Mouse (Mus musculus): ENCODE measurements around the gene Fam71f2.

Gene Fam71f2

GRCm38 (mm10) chr6:29279293-29279692, at the start of gene Fam71f2:
TSS of gene Fam71f2 (plus strand) at chr6:29279593.
- in situ Hi-C loops (cut with MboI, MseI) = loop anchor here (5.0 kb wide), 1 partner anchor 42 kb away; no protein-coding TSS in a partner anchor

- in situ Hi-C loops (cut with MboI, MseI) = no loop called here
Measured at GRCm38 (mm10) chr6:29230386-29230785, 49.0 kb upstream of the Fam71f2 start.

GRCm38 (mm10) chr6:29231799-29232198, 47.6 kb upstream of the Fam71f2 start:
- in situ Hi-C loops (cut with MboI, MseI) = no loop called here

- in situ Hi-C loops (cut with MboI, MseI) = no loop called here
Measured at GRCm38 (mm10) chr6:29232321-29232720, 47.1 kb upstream of the Fam71f2 start.

GRCm38 (mm10) chr6:29233710-29234109, 45.7 kb upstream of the Fam71f2 start:
- in situ Hi-C loops (cut with MboI, MseI) = no loop called here

- in situ Hi-C loops (cut with MboI, MseI) = no loop called here
Measured at GRCm38 (mm10) chr6:29234272-29234671, 45.1 kb upstream of the Fam71f2 start.

- in situ Hi-C loops (cut with MboI, MseI) = loop anchor here (10.0 kb wide), 1 partner anchor 76 kb away; the partner anchor contains the start of gene Rbm28
Measured at GRCm38 (mm10) chr6:29240806-29241205, 38.6 kb upstream of the Fam71f2 start.

GRCm38 (mm10) chr6:29241697-29242096, 37.7 kb upstream of the Fam71f2 start:
- in situ Hi-C loops (cut with MboI, MseI) = loop anchor here (10.0 kb wide), 1 partner anchor 77 kb away; the partner anchor contains the start of gene Rbm28

- in situ Hi-C loops (cut with MboI, MseI) = loop anchor here (10.0 kb wide), 1 partner anchor 77 kb away; the partner anchor contains the start of gene Rbm28
Measured at GRCm38 (mm10) chr6:29242265-29242664, 37.1 kb upstream of the Fam71f2 start.

- in situ Hi-C loops (cut with MboI, MseI) = loop anchor here (10.0 kb wide), 1 partner anchor 81 kb away; the partner anchor contains the start of gene Rbm28
Measured at GRCm38 (mm10) chr6:29245272-29246120, 33.9 kb upstream of the Fam71f2 start.

- in situ Hi-C loops (cut with MboI, MseI) = loop anchor here (10.0 kb wide), 1 partner anchor 81 kb away; the partner anchor contains the start of gene Rbm28
Measured at GRCm38 (mm10) chr6:29246183-29246582, 33.2 kb upstream of the Fam71f2 start.

- in situ Hi-C loops (cut with MboI, MseI) = loop anchor here (10.0 kb wide), 1 partner anchor 82 kb away; the partner anchor contains the start of gene Rbm28
Measured at GRCm38 (mm10) chr6:29246585-29246984, 32.8 kb upstream of the Fam71f2 start.

GRCm38 (mm10) chr6:29247072-29247471, 32.3 kb upstream of the Fam71f2 start:
- in situ Hi-C loops (cut with MboI, MseI) = loop anchor here (10.0 kb wide), 1 partner anchor 82 kb away; the partner anchor contains the start of gene Rbm28

- in situ Hi-C loops (cut with MboI, MseI) = no loop called here
Measured at GRCm38 (mm10) chr6:29259418-29259817, 20.0 kb upstream of the Fam71f2 start.

GRCm38 (mm10) chr6:29261831-29262230, 17.6 kb upstream of the Fam71f2 start:
- in situ Hi-C loops (cut with MboI, MseI) = no loop called here

GRCm38 (mm10) chr6:29263650-29264455, 15.5 kb upstream of the Fam71f2 start:
- in situ Hi-C loops (cut with MboI, MseI) = no loop called here

GRCm38 (mm10) chr6:29264456-29264781, 15.0 kb upstream of the Fam71f2 start:
- in situ Hi-C loops (cut with MboI, MseI) = no loop called here

- in situ Hi-C loops (cut with MboI, MseI) = no loop called here
Measured at GRCm38 (mm10) chr6:29266936-29267335, 12.5 kb upstream of the Fam71f2 start.

GRCm38 (mm10) chr6:29269006-29269668, 10.3 kb upstream of the Fam71f2 start:
- in situ Hi-C loops (cut with MboI, MseI) = no loop called here

GRCm38 (mm10) chr6:29270961-29271360, 8.4 kb upstream of the Fam71f2 start:
- in situ Hi-C loops (cut with MboI, MseI) = no loop called here

GRCm38 (mm10) chr6:29272312-29273072, 6.9 kb upstream of the Fam71f2 start, which contains the start of gene Hilpda:
TSS of gene Hilpda (plus strand) at chr6:29272488.
- in situ Hi-C loops (cut with MboI, MseI) = no loop called here
